Mouse (Mus musculus) CH12.LX (cell line): ENCODE measurements at regions not wholly inside any gene's neighbourhood (a gene's known extent, or its start where the extent isn't known, plus 50 kb on each side); places are given as distances from the start of the nearest gene placed in this dataset.
"Not testable (repeated sequence)": the region's sequence is repeated elsewhere in the genome, so short reads cannot be mapped to it uniquely, and the experiment has no call there.

Experiments used
- DNase-seq: peaks from one replicate; pipeline ENCODE4 v3.0.0-alpha.2; 2013; ENCODE audit errors: extremely low read depth
- H3K27ac ChIP-seq: 2 replicates; pipeline ENCODE4 v1.5.1; 2012; ENCODE audit warnings: low read depth, mild to moderate bottlenecking, control low read depth, moderate library complexity; ENCODE audit not compliant: insufficient read depth
- H3K27me3 ChIP-seq: replicated peaks from 2 replicates; pipeline ENCODE3; 2012; ENCODE audit warnings: inconsistent platforms
- H3K36me3 ChIP-seq, 2 experiments: replicated peaks in 1 of 2; 2 replicates each; pipeline versions ENCODE3 to v1.6.1; 2012; ENCODE audit warnings: inconsistent platforms in 1 of 2, low read length in 1 of 2, mild to moderate bottlenecking in 1 of 2, mixed read lengths in 1 of 2, moderate library complexity in 1 of 2; ENCODE audit not compliant: control insufficient read depth in 1 of 2, insufficient read depth in 1 of 2
- H3K4me1 ChIP-seq, 2 experiments: 2 replicates each; pipeline ENCODE4 v1.6.1; 2012; ENCODE audit warnings: inconsistent platforms in 1 of 2, moderate library complexity in 1 of 2; ENCODE audit not compliant: insufficient read depth in 2 of 2, control insufficient read depth in 1 of 2
- H3K4me2 ChIP-seq: 2 replicates; pipeline ENCODE4 v1.6.1; 2012; ENCODE audit warnings: low read depth, mild to moderate bottlenecking, control low read depth; ENCODE audit not compliant: poor library complexity, insufficient read depth, severe bottlenecking
- H3K4me3 ChIP-seq, 3 experiments: fragments of 150-350 bp in 1 of 3; sonication (generic) in 1 of 3; replicated peaks in 1 of 3; 2 replicates each; pipeline versions ENCODE3 to v1.5.1; 2011 to 2012; ENCODE audit warnings: low read depth in 2 of 3, low read length in 2 of 3, mild to moderate bottlenecking in 2 of 3, moderate library complexity in 2 of 3, control low read depth in 1 of 3, improper control_type of control experiment in 1 of 3, inconsistent platforms in 1 of 3, mixed read lengths in 1 of 3; ENCODE audit not compliant: poor library complexity in 1 of 3
- H3K79me2 ChIP-seq: replicated peaks from 2 replicates; pipeline ENCODE4 v1.6.1; 2012; ENCODE audit warnings: mild to moderate bottlenecking, moderate library complexity; ENCODE audit not compliant: control insufficient read depth, poor library complexity, insufficient read depth, severe bottlenecking; ENCODE audit errors: extremely low read depth
- H3K9ac ChIP-seq: 2 replicates; pipeline ENCODE4 v1.6.1; 2012; ENCODE audit warnings: low read depth, mild to moderate bottlenecking, control low read depth, moderate library complexity; ENCODE audit not compliant: insufficient read depth
- H3K9me3 ChIP-seq: replicated peaks from 2 replicates; pipeline ENCODE3; 2012; ENCODE audit warnings: low read length, inconsistent platforms, mixed read lengths
- CTCF ChIP-seq, 2 experiments: IDR thresholded peaks in 1 of 2; conservative IDR thresholded peaks in 1 of 2; 2 replicates each; pipeline ENCODE4 v1.5.1; 2011 to 2012; ENCODE audit warnings: low read depth in 2 of 2, low read length in 2 of 2, improper control_type of control experiment in 1 of 2, inconsistent platforms in 1 of 2, mild to moderate bottlenecking in 1 of 2, moderate library complexity in 1 of 2
- E2F4 ChIP-seq: IDR thresholded peaks from 2 replicates; pipeline ENCODE4 v1.6.1; 2011; ENCODE audit warnings: low read depth, low read length, improper control_type of control experiment; ENCODE audit not compliant: insufficient replicate concordance
- ELF1 ChIP-seq: IDR thresholded peaks from 2 replicates; pipeline ENCODE4 v1.6.1; 2014; ENCODE audit warnings: low read depth, mild to moderate bottlenecking, inconsistent platforms, low read length, improper control_type of control experiment
- EP300 ChIP-seq: IDR thresholded peaks from 2 replicates; pipeline ENCODE4 v1.6.1; 2011; ENCODE audit warnings: low read length, improper control_type of control experiment
- HCFC1 ChIP-seq: IDR thresholded peaks from 2 replicates; pipeline ENCODE4 v1.6.1; 2012; ENCODE audit warnings: low read depth, mild to moderate bottlenecking, inconsistent platforms, low read length, improper control_type of control experiment
- IRF4 ChIP-seq: IDR thresholded peaks from 2 replicates; pipeline ENCODE4 v1.6.1; 2014; ENCODE audit warnings: low read depth, mild to moderate bottlenecking, inconsistent platforms, low read length, improper control_type of control experiment
- MAFK ChIP-seq: IDR thresholded peaks from 2 replicates; pipeline ENCODE4 v1.6.1; 2011; ENCODE audit warnings: low read length, improper control_type of control experiment; ENCODE audit not compliant: insufficient replicate concordance
- MAZ ChIP-seq: IDR thresholded peaks from 2 replicates; pipeline ENCODE4 v1.6.1; 2012; ENCODE audit warnings: low read depth, mild to moderate bottlenecking, inconsistent platforms, low read length, improper control_type of control experiment, moderate library complexity
- NELFE ChIP-seq: IDR thresholded peaks from 2 replicates; pipeline ENCODE4 v1.6.1; 2011; ENCODE audit warnings: low read depth, low read length, improper control_type of control experiment
- PAX5 ChIP-seq: IDR thresholded peaks from 2 replicates; pipeline ENCODE4 v1.6.1; 2012; ENCODE audit warnings: low read length, inconsistent platforms, mixed read lengths
- RAD21 ChIP-seq: IDR thresholded peaks from 2 replicates; pipeline ENCODE4 v1.6.1; 2011; ENCODE audit warnings: low read depth, mild to moderate bottlenecking, low read length, improper control_type of control experiment, moderate library complexity
- SMC3 ChIP-seq: IDR thresholded peaks from 2 replicates; pipeline ENCODE4 v1.6.1; 2011; ENCODE audit warnings: low read depth, low read length, improper control_type of control experiment
- UBTF ChIP-seq: IDR thresholded peaks from 2 replicates; pipeline ENCODE4 v1.6.1; 2012; ENCODE audit warnings: low read depth, mild to moderate bottlenecking, inconsistent platforms, low read length, improper control_type of control experiment, moderate library complexity
- ZC3H11A ChIP-seq: IDR thresholded peaks from 2 replicates; pipeline ENCODE4 v1.6.1; 2012; ENCODE audit warnings: low read depth, mild to moderate bottlenecking, inconsistent platforms, low read length, improper control_type of control experiment
- ZKSCAN1 ChIP-seq: IDR thresholded peaks from 2 replicates; pipeline ENCODE4 v1.6.1; 2012; ENCODE audit warnings: low read depth, inconsistent platforms, low read length, improper control_type of control experiment, borderline replicate concordance
- ZMIZ1 ChIP-seq: IDR thresholded peaks from 2 replicates; pipeline ENCODE4 v1.6.1; 2012; ENCODE audit warnings: low read depth, mild to moderate bottlenecking, inconsistent platforms, low read length, improper control_type of control experiment
- dilution Hi-C: fragments of 300-500 bp; cut with MboI; formaldehyde crosslinking; loops from 2 replicates; pipeline ENCODE4 v1.14.3; 2020; ENCODE audit warnings: low sequenced_read_pairs; ENCODE audit not compliant: extremely low pct_unique_long_range_greater_than_20kb, extremely low pct_ligation_motif_present
- in situ Hi-C: fragments of 300-500 bp; cut with MboI; formaldehyde crosslinking; loops from 3 replicates; pipeline ENCODE4 v1.14.3; 2019; ENCODE audit warnings: low sequenced_read_pairs, low pct_ligation_motif_present, low pct_unique_long_range_greater_than_20kb, mixed read lengths

DNA sequence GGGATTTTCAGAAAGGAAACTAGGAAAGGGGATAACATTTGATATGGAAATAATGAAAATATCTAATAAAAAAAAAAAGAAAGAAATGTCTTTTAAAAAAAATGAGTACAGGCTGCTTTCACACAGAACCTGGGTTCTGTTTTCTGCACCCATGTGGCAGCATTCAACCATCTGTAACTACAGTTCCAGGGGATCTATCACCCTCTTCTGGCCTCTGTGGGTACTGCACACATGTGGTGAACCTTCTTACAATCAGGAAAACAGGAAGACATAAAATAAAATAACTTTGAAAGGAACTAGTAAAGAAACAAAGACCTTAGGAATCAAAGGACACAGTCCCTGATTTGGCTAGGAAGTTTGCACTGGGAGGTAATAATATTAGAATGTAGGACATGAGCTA is 205.5 kb upstream of the Zpld1 start:
- DNase-seq: peak; percentile 29
- in situ Hi-C loops: no loop called here
- Histone ChIP-seq H3K27ac (no peak overlapping the region), H3K4me1 (no peaks in the 10 kb centered on the region; a peak in 1 of 4 replicates), H3K4me3 (no peak overlapping the region), H3K36me3 (no peaks in the 10 kb centered on the region), H3K79me2 (no peaks in the 10 kb centered on the region), H3K9me3 (no peaks in the 10 kb centered on the region), H3K27me3 (no peaks in the 10 kb centered on the region), H3K9ac (no peak overlapping the region), H3K4me2 (no peak overlapping the region)
- peak; percentile 20 for TF ChIP-seq RAD21
- TF ChIP-seq MAZ: no peak
- TF ChIP-seq CTCF (conservative IDR thresholded peaks at IDR 0.05 in 1 of 2, IDR thresholded peaks at IDR 0.05 in 1 of 2; ENCODE audit: low read depth in 2 of 2, low read length in 2 of 2): peak in 1 of 2 experiments; percentile 54; a peak in 2 of 4 replicates
- dilution Hi-C loops: no loop called here

DNA sequence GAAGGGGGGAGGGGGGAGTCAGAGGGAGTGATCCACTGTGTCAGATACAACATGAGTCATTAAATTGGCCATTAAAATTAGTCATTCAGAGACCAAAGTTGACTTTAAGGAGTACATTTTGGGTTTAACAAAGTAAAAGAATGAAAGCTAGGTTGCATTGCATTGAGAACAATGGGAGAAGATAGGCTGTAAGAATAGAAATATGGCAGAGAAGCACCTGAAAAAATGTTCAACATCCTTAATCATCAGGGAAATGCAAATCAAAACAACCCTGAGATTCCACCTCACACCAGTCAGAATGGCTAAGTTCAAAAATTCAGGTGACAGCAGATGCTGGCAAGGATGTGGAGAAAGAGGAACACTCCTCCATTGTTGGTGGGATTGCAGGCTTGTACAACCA is 202.0 kb upstream of the Zpld1 start:
- H3K9me3 ChIP-seq, H3K36me3 ChIP-seq, H3K4me1 ChIP-seq, H3K4me3 ChIP-seq, H3K79me2 ChIP-seq, in situ Hi-C loops, H3K4me2 ChIP-seq, H3K27ac ChIP-seq, DNase-seq, H3K9ac ChIP-seq, dilution Hi-C loops, H3K27me3 ChIP-seq: not testable (repeated sequence)

DNA sequence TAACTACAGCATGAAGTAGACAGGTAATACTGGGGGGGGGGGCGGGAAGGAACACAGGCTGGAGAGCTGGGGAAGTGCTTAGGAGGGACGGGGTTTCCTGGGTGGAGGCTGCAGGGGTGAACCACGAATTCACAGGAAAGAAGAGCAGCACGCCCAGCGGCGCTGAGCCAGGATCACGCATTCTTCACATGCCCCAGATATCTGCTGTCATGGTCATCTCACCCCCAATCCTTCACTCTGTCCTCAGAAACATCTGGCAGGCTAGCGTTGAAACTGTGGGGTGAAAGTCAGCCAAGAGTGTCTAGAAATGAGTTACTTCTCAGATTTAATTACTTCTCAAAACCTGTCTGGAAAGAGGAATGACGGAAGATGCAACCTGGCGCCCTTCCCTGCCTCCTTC is 197.3 kb upstream of the Zpld1 start:
- H3K27me3 ChIP-seq: no peaks in the 10 kb centered on the region
- no peak overlapping the region; the same call in 1 of the 2 replicates for H3K4me2 ChIP-seq
- DNase-seq: no peak
- H3K27ac ChIP-seq: no peak overlapping the region
- H3K79me2 ChIP-seq: no peaks in the 10 kb centered on the region
- dilution Hi-C loops: no loop called here
- no peak overlapping the region for H3K4me3 ChIP-seq
- in situ Hi-C loops: no loop called here
- 0 out of 4 replicates have a peak, but pooled peaks cover 0 to 2% of the 10 kb centered on the region in 2 experiments for H3K4me1 ChIP-seq
- TF ChIP-seq MAZ: no peak
- TF ChIP-seq ZKSCAN1: no peak
- TF ChIP-seq ZC3H11A: no peak
- TF ChIP-seq PAX5: no peak
- TF ChIP-seq E2F4: no peak
- no peak for TF ChIP-seq SMC3
- no peak for TF ChIP-seq HCFC1
- no peak for TF ChIP-seq NELFE
- TF ChIP-seq UBTF: no peak
- TF ChIP-seq ELF1: no peak
- no peak for TF ChIP-seq EP300
- no peak for TF ChIP-seq RAD21
- no peak for TF ChIP-seq IRF4
- TF ChIP-seq ZMIZ1: no peak
- TF ChIP-seq MAFK: no peak
- no peak overlapping the region for H3K9ac ChIP-seq
- peaks cover 7% of the 10 kb centered on the region for H3K9me3 ChIP-seq
- H3K36me3 ChIP-seq: no peaks in the 10 kb centered on the region
